Mouse (Mus musculus): Measurements from ENCODE around the gene Pax2.

DNA sequence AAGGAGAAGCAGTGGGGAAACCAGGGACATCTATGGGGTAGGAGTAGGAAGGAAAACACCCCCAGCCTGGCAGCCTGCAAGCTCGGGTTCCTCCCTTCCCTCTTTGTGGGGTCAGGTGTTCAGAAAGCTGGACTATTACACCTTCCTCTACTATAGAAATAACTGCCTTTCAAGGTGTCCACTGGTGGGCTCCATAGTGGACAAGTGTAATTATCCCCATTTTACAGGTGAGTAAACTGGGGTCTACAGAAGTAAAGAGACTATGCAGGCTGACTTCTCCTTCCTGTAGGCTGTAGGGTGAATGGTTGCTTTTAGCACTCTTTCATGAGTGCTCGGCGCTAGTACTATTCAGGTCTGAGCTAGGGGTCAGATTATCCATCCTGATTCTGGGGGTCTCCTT is 4.3 kb upstream of the Pax2 start:
- TF ChIP-seq GATA1 (IDR thresholded peaks at IDR 0.05; ENCODE audit: low read length) (no peak), TAL1 (IDR thresholded peaks at IDR 0.05; ENCODE audit: low read length) (no peak)
